Mouse (Mus musculus) kidney, adult 2 months (tissue): ENCODE measurements at regions not wholly inside any gene's neighbourhood (a gene's known extent, or its start where the extent isn't known, plus 50 kb on each side); places are given as distances from the start of the nearest gene placed in this dataset.

Experiments used
- CTCF ChIP-seq: fragments of 200-500 bp; conservative IDR thresholded peaks from 2 replicates; pipeline ENCODE4 v1.5.1; 2011; ENCODE audit warnings: low read depth, mild to moderate bottlenecking, control low read depth, low read length, moderate library complexity, mixed read lengths; ENCODE audit not compliant: insufficient read depth, insufficient read length
- POLR2A ChIP-seq: fragments of 200-500 bp; IDR thresholded peaks from one replicate; pipeline ENCODE4 v1.6.1; 2011; ENCODE audit warnings: low read depth, low read length, control low read depth

GRCm38 (mm10) chr16:77931025-77931723 lies 329.3 kb upstream of the Gm11146 start:
- TF ChIP-seq POLR2A = no peak
- no peak for TF ChIP-seq CTCF
